Comparison of ENCODE assay signal across 8 mouse cellular contexts in genomic region chr7:143445651-143446460, GRCm38 (mm10). TPM values are rescaled to one million over a fixed set of nuclear protein-coding genes. Genes with fewer than 3 reads are reported as not detected.
DNase-seq lines count a peak whose midpoint lies in the region; ATAC-seq lines count a peak whose summit lies in the region.

No protein-coding gene starts in this region.

- WGBS in embryonic facial prominence, embryonic 10.5 days: 3% methylated on average over 53 of the region's 53 CpGs
- WGBS in hindbrain, embryonic 16.5 days: 5% methylated on average over 47 of the region's 53 CpGs
- WGBS in midbrain, embryonic 14.5 days: 4% methylated on average over 53 of the region's 53 CpGs

- peak overlapping the region; percentile 59 for H3K4me2 ChIP-seq in hindbrain, embryonic 16.5 days (ENCODE audit: low read length)
- peak overlapping the region; percentile 60 for H3K4me2 ChIP-seq in midbrain, embryonic 14.5 days (ENCODE audit: low read length)

- DNase-seq in kidney, adult 18-20 months: peak; percentile 22
- DNase-seq in kidney, adult 9 months: no peak
- DNase-seq in embryonic facial prominence, embryonic 10.5 days (ENCODE audit: low spot score): peak; percentile 61
- DNase-seq in midbrain, embryonic 14.5 days: peak; percentile 74
- DNase-seq in frontal cortex, adult 2 months (ENCODE audit: extremely low spot score in 1 of 2, low spot score in 1 of 2): no peak
- DNase-seq in cerebellum, postnatal 14 days: no peak
- DNase-seq in thymus, postnatal 36 days: no peak

- peak overlapping the region; percentile 82 for H3K27ac ChIP-seq in embryonic facial prominence, embryonic 10.5 days (replicated peaks)
- H3K27ac ChIP-seq in hindbrain, embryonic 16.5 days (ENCODE audit: low read depth, low read length): no peak overlapping the region
- H3K27ac ChIP-seq in midbrain, embryonic 14.5 days (replicated peaks; ENCODE audit: low read depth, low read length): peak overlapping the region; percentile 78

- peaks cover 88% of the 10 kb centered on the region for H3K27me3 ChIP-seq in embryonic facial prominence, embryonic 10.5 days (replicated peaks; ENCODE audit: low read depth, poor library complexity, severe bottlenecking)
- no peaks in the 10 kb centered on the region for H3K27me3 ChIP-seq in hindbrain, embryonic 16.5 days (replicated peaks; ENCODE audit: control insufficient read depth, insufficient read depth, low read length)
- no peaks in the 10 kb centered on the region; the same call in 1 of the 2 replicates for H3K27me3 ChIP-seq in midbrain, embryonic 14.5 days (ENCODE audit: control insufficient read depth, insufficient read depth, low read length)

- no peaks in the 10 kb centered on the region for H3K36me3 ChIP-seq in embryonic facial prominence, embryonic 10.5 days (replicated peaks)
- H3K36me3 ChIP-seq in hindbrain, embryonic 16.5 days (ENCODE audit: control insufficient read depth, insufficient read depth, low read length): no peaks in the 10 kb centered on the region
- H3K36me3 ChIP-seq in midbrain, embryonic 14.5 days (ENCODE audit: control insufficient read depth, insufficient read depth, low read length): no peaks in the 10 kb centered on the region

- no peaks in the 10 kb centered on the region for H3K9me3 ChIP-seq in embryonic facial prominence, embryonic 10.5 days
- H3K9me3 ChIP-seq in hindbrain, embryonic 16.5 days (ENCODE audit: control insufficient read depth, low read length): no peaks in the 10 kb centered on the region
- H3K9me3 ChIP-seq in midbrain, embryonic 14.5 days (ENCODE audit: control insufficient read depth, low read length): no peaks in the 10 kb centered on the region

- peak overlapping the region; percentile 60 for H3K9ac ChIP-seq in hindbrain, embryonic 16.5 days (ENCODE audit: low read depth, low read length)
- H3K9ac ChIP-seq in midbrain, embryonic 14.5 days (replicated peaks; ENCODE audit: low read length): peak overlapping the region; percentile 54

- H3K4me3 ChIP-seq in embryonic facial prominence, embryonic 10.5 days: peak overlapping the region; percentile 54
- H3K4me3 ChIP-seq in hindbrain, embryonic 16.5 days (ENCODE audit: low read length): peak overlapping the region; percentile 35
- peak overlapping the region; percentile 36 for H3K4me3 ChIP-seq in midbrain, embryonic 14.5 days (replicated peaks; ENCODE audit: low read depth, low read length)

- H3K4me1 ChIP-seq in embryonic facial prominence, embryonic 10.5 days: peaks cover 40% of the 10 kb centered on the region
- H3K4me1 ChIP-seq in hindbrain, embryonic 16.5 days (ENCODE audit: control insufficient read depth, insufficient read depth, low read depth, low read length): peaks cover 13% of the 10 kb centered on the region
- peaks cover 19% of the 10 kb centered on the region for H3K4me1 ChIP-seq in midbrain, embryonic 14.5 days (ENCODE audit: control insufficient read depth, insufficient read depth, low read length)

- ATAC-seq in hindbrain, embryonic 16.5 days: peak; percentile 35
- peak; percentile 61 for ATAC-seq in midbrain, embryonic 14.5 days (ENCODE audit: low FRiP score, low TSS enrichment)

RNA-seq across cellular contexts. Expression of gene Cdkn1c, which starts 15.0 kb away (rescaled TPM):
- polyA plus RNA-seq in embryonic facial prominence, embryonic 10.5 days (2016; fragmentation: Nextera tagmentation; extraction: Ambion mirVana): 355 and 407 TPM in 2 replicates
- 165 and 231 TPM in 2 replicates for polyA plus RNA-seq in hindbrain, embryonic 16.5 days (2015; fragmentation: Nextera tagmentation; extraction: Ambion mirVana)
- polyA plus RNA-seq in midbrain, embryonic 14.5 days (2014; fragmentation: Nextera tagmentation; extraction: Ambion mirVana): 271 and 417 TPM in 2 replicates
- 9.1 and 10.3 TPM in 2 replicates for polyA plus RNA-seq in frontal cortex, adult 2 months (2012; rRNA removed)

RNA-seq across cellular contexts. Expression of gene Slc22a18, which starts 27.7 kb away (rescaled TPM):
- 0.26 and 0.96 TPM in 2 replicates for polyA plus RNA-seq in embryonic facial prominence, embryonic 10.5 days (2016; fragmentation: Nextera tagmentation; extraction: Ambion mirVana)
- polyA plus RNA-seq in hindbrain, embryonic 16.5 days (2015; fragmentation: Nextera tagmentation; extraction: Ambion mirVana): 0.79 and 1.00 TPM in 2 replicates
- polyA plus RNA-seq in midbrain, embryonic 14.5 days (2014; fragmentation: Nextera tagmentation; extraction: Ambion mirVana): 0.20 and 0.78 TPM in 2 replicates
- 0.74 and 1.1 TPM in 2 replicates for polyA plus RNA-seq in frontal cortex, adult 2 months (2012; rRNA removed)

RNA-seq across cellular contexts. Expression of gene Phlda2, which starts 57.1 kb away (rescaled TPM):
- polyA plus RNA-seq in embryonic facial prominence, embryonic 10.5 days (2016; fragmentation: Nextera tagmentation; extraction: Ambion mirVana): 2.7 and 2.9 TPM in 2 replicates
- polyA plus RNA-seq in hindbrain, embryonic 16.5 days (2015; fragmentation: Nextera tagmentation; extraction: Ambion mirVana): 0.56 and 0.57 TPM in 2 replicates
- polyA plus RNA-seq in midbrain, embryonic 14.5 days (2014; fragmentation: Nextera tagmentation; extraction: Ambion mirVana): 0.45 TPM in 1 of 2 replicates, not detected in the other
- 0.86 and 1.3 TPM in 2 replicates for polyA plus RNA-seq in frontal cortex, adult 2 months (2012; rRNA removed)

Comparison
In these comparisons a context has a peak if more than half of its experiments do, and no peak if none do; other contexts are left out.
1. DNase-seq: peak in kidney, adult 18-20 months (single experiment), embryonic facial prominence, embryonic 10.5 days (single experiment) and midbrain, embryonic 14.5 days (single experiment); none in kidney, adult 9 months (single experiment), frontal cortex, adult 2 months (0 of 2), cerebellum, postnatal 14 days (0 of 2) and thymus, postnatal 36 days (0 of 2).
2. RNA of gene Cdkn1c, which starts 15.0 kb away (polyA plus RNA-seq): 271 to 417 TPM in midbrain, embryonic 14.5 days, 355 to 407 TPM in embryonic facial prominence, embryonic 10.5 days and 165 to 231 TPM in hindbrain, embryonic 16.5 days; 9.1 to 10.3 TPM in frontal cortex, adult 2 months; every median in the first group is over 10 times any median in the second.
3. Peak in every context shown above with its lines, with median percentiles within 50 percentile points of each other: H3K4me3 ChIP-seq.